Mouse (Mus musculus): ENCODE data around the gene Kif2a. TPM values are rescaled to one million over a fixed set of nuclear protein-coding genes. Genes with fewer than 3 reads are reported as not detected.
A peak's percentile ranks its signal among the peaks of the same experiment; 100 is the strongest.
"Not testable (repeated sequence)": the region's sequence is repeated elsewhere in the genome, so short reads cannot be mapped to it uniquely, and the experiment has no call there.

The Kif2a gene
- polyA plus RNA-seq, 1 experiment from 2014 or later = 23.9 TPM

- Histone ChIP-seq H3K4me2 (ENCODE audit: low read length) (peak overlapping the region; percentile 18; the same call in 1 of the 2 replicates), H3K36me3 (ENCODE audit: control insufficient read depth, insufficient read depth, low read length) (peaks cover 7% of the 10 kb centered on the region), H3K27me3 (ENCODE audit: control insufficient read depth, insufficient read depth, low read length) (no peaks in the 10 kb centered on the region), H3K9ac (ENCODE audit: low read length) (no peak overlapping the region), H3K9me3 (ENCODE audit: control insufficient read depth, low read length) (no peaks in the 10 kb centered on the region), H3K4me3 (ENCODE audit: control insufficient read depth in 1 of 2, insufficient read depth in 1 of 2, low read depth in 1 of 2, low read length in 2 of 2) (no peak overlapping the region), H3K4me1 (ENCODE audit: control insufficient read depth in 2 of 2, insufficient read depth in 2 of 2, low read length in 2 of 2) (peaks cover 0 to 24% of the 10 kb centered on the region in 2 experiments; a peak in 3 of 4 replicates), H3K27ac (replicated peaks in 1 of 2; ENCODE audit: control insufficient read depth in 1 of 2, insufficient read depth in 1 of 2, low read depth in 2 of 2, low read length in 2 of 2) (no peak overlapping the region)
- 48% methylated on average over 2 of the region's 2 CpGs for WGBS
- no peak for ATAC-seq (ENCODE audit: insufficient number of reproducible peaks, insufficient read depth, low FRiP score, low read depth)
Observed at GRCm38 (mm10) chr13:107019443-107019842, 2.5 kb downstream of the Kif2a start.

DNA sequence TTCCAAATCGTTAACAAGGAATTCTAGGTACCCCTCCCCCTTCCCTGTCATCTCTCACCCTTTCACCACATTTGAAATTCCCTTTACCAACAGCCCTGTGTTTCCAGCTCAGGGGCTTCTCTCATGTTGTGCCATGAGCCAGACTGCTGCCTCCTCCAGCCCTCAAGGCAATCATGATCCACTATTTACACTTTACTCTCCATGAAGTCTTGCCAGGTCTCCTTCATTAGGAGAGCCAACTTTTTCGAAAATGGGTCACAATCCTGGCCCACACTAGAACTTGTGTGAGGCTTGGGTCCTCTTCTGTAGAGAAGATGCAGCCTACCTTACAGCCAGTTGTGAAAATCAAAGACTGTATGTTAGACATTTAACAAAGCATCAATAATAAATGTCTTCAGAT is 8.0 kb downstream of the Kif2a start:
- no peak overlapping the region for H3K27ac ChIP-seq (replicated peaks in 1 of 2; ENCODE audit: control insufficient read depth in 1 of 2, insufficient read depth in 1 of 2, low read depth in 2 of 2, low read length in 2 of 2)
- no peaks in the 10 kb centered on the region for H3K9me3 ChIP-seq (ENCODE audit: control insufficient read depth, low read length)
- no peak overlapping the region for H3K4me3 ChIP-seq (ENCODE audit: control insufficient read depth in 1 of 2, insufficient read depth in 1 of 2, low read depth in 1 of 2, low read length in 2 of 2)
- peaks cover 4% of the 10 kb centered on the region for H3K36me3 ChIP-seq (ENCODE audit: control insufficient read depth, insufficient read depth, low read length)
- H3K9ac ChIP-seq (ENCODE audit: low read length) = no peak overlapping the region
- H3K4me2 ChIP-seq (ENCODE audit: low read length) = no peak overlapping the region
- H3K27me3 ChIP-seq (ENCODE audit: control insufficient read depth, insufficient read depth, low read length) = no peaks in the 10 kb centered on the region
- no peak for ATAC-seq (ENCODE audit: insufficient number of reproducible peaks, insufficient read depth, low FRiP score, low read depth)
- WGBS = 45% methylated on average over 2 of the region's 2 CpGs
- peaks cover 2 to 28% of the 10 kb centered on the region in 2 experiments for H3K4me1 ChIP-seq (ENCODE audit: control insufficient read depth in 2 of 2, insufficient read depth in 2 of 2, low read length in 2 of 2)

DNA sequence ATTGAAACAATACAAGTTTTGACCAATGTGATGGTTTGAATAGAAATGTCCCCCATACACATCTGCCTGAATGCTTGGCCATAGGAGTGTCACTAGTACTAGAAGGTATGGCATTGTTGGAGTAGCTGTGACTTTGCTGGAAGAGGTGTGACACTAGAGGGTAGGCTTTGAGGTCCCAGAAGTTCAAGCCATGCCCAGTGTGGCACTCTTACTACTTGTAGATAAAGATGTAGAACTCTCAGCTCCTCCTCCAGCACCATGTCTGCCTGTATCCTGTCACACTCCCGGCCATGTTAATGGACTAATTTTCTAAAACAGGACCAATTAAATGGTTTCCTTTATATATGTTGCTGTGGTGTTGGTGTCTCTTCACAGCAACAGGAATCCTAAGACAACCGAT is 10.3 kb downstream of the Kif2a start:
- Histone ChIP-seq H3K36me3 (ENCODE audit: control insufficient read depth, insufficient read depth, low read length) (no peaks in the 10 kb centered on the region), H3K4me3 (ENCODE audit: control insufficient read depth in 1 of 2, insufficient read depth in 1 of 2, low read depth in 1 of 2, low read length in 2 of 2) (no peak overlapping the region), H3K27ac (replicated peaks in 1 of 2; ENCODE audit: control insufficient read depth in 1 of 2, insufficient read depth in 1 of 2, low read depth in 2 of 2, low read length in 2 of 2) (no peak overlapping the region), H3K9ac (ENCODE audit: low read length) (no peak overlapping the region), H3K27me3 (ENCODE audit: control insufficient read depth, insufficient read depth, low read length) (no peaks in the 10 kb centered on the region), H3K4me1 (ENCODE audit: control insufficient read depth in 2 of 2, insufficient read depth in 2 of 2, low read length in 2 of 2) (peaks cover 2 to 29% of the 10 kb centered on the region in 2 experiments), H3K9me3 (ENCODE audit: control insufficient read depth, low read length) (no peaks in the 10 kb centered on the region), H3K4me2 (ENCODE audit: low read length) (no peak overlapping the region)
- no peak for ATAC-seq (ENCODE audit: insufficient number of reproducible peaks, insufficient read depth, low FRiP score, low read depth)
- WGBS = 74% methylated on average over 2 of the region's 2 CpGs

GRCm38 (mm10) chr13:107008174-107008573 is 13.8 kb downstream of the Kif2a start:
- no peaks in the 10 kb centered on the region for H3K36me3 ChIP-seq (ENCODE audit: control insufficient read depth, insufficient read depth, low read length)
- no peak overlapping the region for H3K4me2 ChIP-seq (ENCODE audit: low read length)
- no peak for ATAC-seq (ENCODE audit: insufficient number of reproducible peaks, insufficient read depth, low FRiP score, low read depth)
- peaks cover 0 to 20% of the 10 kb centered on the region in 2 experiments; a peak in 3 of 4 replicates for H3K4me1 ChIP-seq (ENCODE audit: control insufficient read depth in 2 of 2, insufficient read depth in 2 of 2, low read length in 2 of 2)
- no peaks in the 10 kb centered on the region for H3K27me3 ChIP-seq (ENCODE audit: control insufficient read depth, insufficient read depth, low read length)
- H3K27ac ChIP-seq (replicated peaks in 1 of 2; ENCODE audit: control insufficient read depth in 1 of 2, insufficient read depth in 1 of 2, low read depth in 2 of 2, low read length in 2 of 2) = no peak overlapping the region
- H3K9me3 ChIP-seq (ENCODE audit: control insufficient read depth, low read length) = no peaks in the 10 kb centered on the region
- no peak overlapping the region for H3K9ac ChIP-seq (ENCODE audit: low read length)
- WGBS = 49% methylated on average over 4 of the region's 4 CpGs
- H3K4me3 ChIP-seq (ENCODE audit: control insufficient read depth in 1 of 2, insufficient read depth in 1 of 2, low read depth in 1 of 2, low read length in 2 of 2) = no peak overlapping the region

DNA sequence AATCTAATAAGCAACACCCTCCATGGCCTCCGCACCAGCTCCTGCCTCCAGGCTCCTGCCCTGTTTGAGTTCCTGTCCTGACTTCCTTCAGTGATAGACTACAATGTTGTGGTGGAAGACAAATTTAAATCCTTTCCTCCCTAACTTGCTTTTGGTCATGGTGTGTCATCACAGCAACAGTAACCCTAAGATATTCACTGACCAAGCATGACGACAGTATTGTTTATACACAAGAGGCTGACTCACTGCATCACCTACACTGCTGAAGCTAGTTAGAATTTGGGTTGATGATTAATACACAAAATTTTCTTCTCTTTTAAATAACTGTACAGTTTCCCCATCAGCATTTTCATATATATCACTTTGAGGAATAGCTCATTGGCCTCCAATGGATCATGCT is 18.7 kb downstream of the Kif2a start:
- Histone ChIP-seq H3K9ac (ENCODE audit: low read length) (no peak overlapping the region), H3K27me3 (ENCODE audit: control insufficient read depth, insufficient read depth, low read length) (no peaks in the 10 kb centered on the region), H3K27ac (replicated peaks in 1 of 2; ENCODE audit: control insufficient read depth in 1 of 2, insufficient read depth in 1 of 2, low read depth in 2 of 2, low read length in 2 of 2) (no peak overlapping the region), H3K9me3 (ENCODE audit: control insufficient read depth, low read length) (no peaks in the 10 kb centered on the region), H3K4me1 (ENCODE audit: control insufficient read depth in 2 of 2, insufficient read depth in 2 of 2, low read length in 2 of 2) (peaks cover 0 to 13% of the 10 kb centered on the region in 2 experiments; a peak in 2 of 4 replicates), H3K4me3 (ENCODE audit: control insufficient read depth in 1 of 2, insufficient read depth in 1 of 2, low read depth in 1 of 2, low read length in 2 of 2) (no peak overlapping the region), H3K4me2 (ENCODE audit: low read length) (no peak overlapping the region), H3K36me3 (ENCODE audit: control insufficient read depth, insufficient read depth, low read length) (no peaks in the 10 kb centered on the region)
- ATAC-seq (ENCODE audit: insufficient number of reproducible peaks, insufficient read depth, low FRiP score, low read depth) = no peak
- 77% methylated on average over 2 of the region's 2 CpGs for WGBS

- no peak overlapping the region for H3K4me2 ChIP-seq (ENCODE audit: low read length)
Observed at GRCm38 (mm10) chr13:106998671-106999070, 23.3 kb downstream of the Kif2a start.

DNA sequence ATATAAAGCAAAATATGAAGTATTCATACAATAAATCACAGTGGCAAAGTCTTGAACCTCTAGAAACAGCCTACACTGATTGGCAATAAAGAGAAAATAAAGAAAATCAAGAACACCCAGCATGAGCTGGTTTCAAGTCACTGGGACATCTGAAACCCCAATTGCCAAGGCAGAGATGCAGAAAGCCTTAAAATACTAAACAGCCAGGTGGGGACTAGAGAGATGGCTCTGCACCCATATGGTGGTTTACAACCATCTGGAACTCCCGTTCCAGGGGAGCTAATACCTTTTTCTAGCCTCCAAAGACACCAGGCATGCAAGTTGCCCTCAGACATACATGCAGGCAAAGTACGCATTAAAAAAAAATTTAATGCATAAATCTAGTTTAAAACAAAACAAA is 23.9 kb downstream of the Kif2a start:
- no peaks in the 10 kb centered on the region for H3K9me3 ChIP-seq (ENCODE audit: control insufficient read depth, low read length)
- H3K36me3 ChIP-seq (ENCODE audit: control insufficient read depth, insufficient read depth, low read length) = peaks cover 6% of the 10 kb centered on the region
- H3K9ac ChIP-seq (ENCODE audit: low read length) = no peak overlapping the region
- H3K4me2 ChIP-seq (ENCODE audit: low read length) = no peak overlapping the region
- H3K4me1 ChIP-seq (ENCODE audit: control insufficient read depth in 2 of 2, insufficient read depth in 2 of 2, low read length in 2 of 2) = peaks cover 4 to 31% of the 10 kb centered on the region in 2 experiments
- H3K4me3 ChIP-seq (ENCODE audit: control insufficient read depth in 1 of 2, insufficient read depth in 1 of 2, low read depth in 1 of 2, low read length in 2 of 2) = no peak overlapping the region
- ATAC-seq (ENCODE audit: insufficient number of reproducible peaks, insufficient read depth, low FRiP score, low read depth) = no peak
- WGBS = 92% methylated on average over 2 of the region's 2 CpGs
- no peaks in the 10 kb centered on the region for H3K27me3 ChIP-seq (ENCODE audit: control insufficient read depth, insufficient read depth, low read length)
- no peak overlapping the region for H3K27ac ChIP-seq (replicated peaks in 1 of 2; ENCODE audit: control insufficient read depth in 1 of 2, insufficient read depth in 1 of 2, low read depth in 2 of 2, low read length in 2 of 2)

More at GRCm38 (mm10) chr13:106998671-106999070, 23.3 kb downstream of the Kif2a start:
- no peak overlapping the region for H3K9ac ChIP-seq (ENCODE audit: low read length)
- no peaks in the 10 kb centered on the region; the same call in 1 of the 2 replicates for H3K36me3 ChIP-seq (ENCODE audit: control insufficient read depth, insufficient read depth, low read length)
- H3K27ac ChIP-seq (replicated peaks in 1 of 2; ENCODE audit: control insufficient read depth in 1 of 2, insufficient read depth in 1 of 2, low read depth in 2 of 2, low read length in 2 of 2) = no peak overlapping the region
- no peaks in the 10 kb centered on the region for H3K9me3 ChIP-seq (ENCODE audit: control insufficient read depth, low read length)
- H3K4me3 ChIP-seq (ENCODE audit: control insufficient read depth in 1 of 2, insufficient read depth in 1 of 2, low read depth in 1 of 2, low read length in 2 of 2) = no peak overlapping the region
- WGBS = 61% methylated on average over 5 of the region's 5 CpGs
- ATAC-seq (ENCODE audit: insufficient number of reproducible peaks, insufficient read depth, low FRiP score, low read depth) = no peak
- H3K27me3 ChIP-seq (ENCODE audit: control insufficient read depth, insufficient read depth, low read length) = no peaks in the 10 kb centered on the region
- H3K4me1 ChIP-seq (ENCODE audit: control insufficient read depth in 2 of 2, insufficient read depth in 2 of 2, low read length in 2 of 2) = peaks cover 4 to 31% of the 10 kb centered on the region in 2 experiments

DNA sequence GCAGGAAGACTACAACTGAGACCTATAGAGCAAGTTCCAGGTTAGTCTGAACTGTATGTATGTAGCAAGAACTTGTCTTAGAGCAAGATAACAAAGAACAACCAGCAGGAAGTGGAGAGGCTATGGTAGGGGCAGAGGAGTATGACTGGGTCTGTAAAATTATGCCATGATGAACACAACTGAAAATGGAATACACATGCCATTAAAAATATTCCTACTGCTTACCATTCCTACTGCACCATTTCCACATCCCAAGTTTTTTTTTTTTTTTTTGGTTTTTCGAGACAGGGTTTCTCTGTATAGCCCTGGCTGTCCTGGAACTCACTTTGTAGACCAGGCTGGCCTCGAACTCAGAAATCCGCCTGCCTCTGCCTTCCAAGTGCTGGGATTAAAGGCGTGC is 24.4 kb downstream of the Kif2a start:
- H3K4me2 ChIP-seq (ENCODE audit: low read length); H3K27me3 ChIP-seq (ENCODE audit: control insufficient read depth, insufficient read depth, low read length); H3K4me3 ChIP-seq (ENCODE audit: control insufficient read depth in 1 of 2, insufficient read depth in 1 of 2, low read depth in 1 of 2, low read length in 2 of 2); ATAC-seq (ENCODE audit: insufficient number of reproducible peaks, insufficient read depth, low FRiP score, low read depth); H3K27ac ChIP-seq (replicated peaks in 1 of 2; ENCODE audit: control insufficient read depth in 1 of 2, insufficient read depth in 1 of 2, low read depth in 2 of 2, low read length in 2 of 2); H3K9ac ChIP-seq (ENCODE audit: low read length); H3K9me3 ChIP-seq (ENCODE audit: control insufficient read depth, low read length): not testable (repeated sequence)
- 98% methylated on average over 2 of the region's 4 CpGs for WGBS
- Histone ChIP-seq H3K4me1 (ENCODE audit: control insufficient read depth in 2 of 2, insufficient read depth in 2 of 2, low read length in 2 of 2) (peaks cover 4 to 31% of the 10 kb centered on the region in 2 experiments), H3K36me3 (ENCODE audit: control insufficient read depth, insufficient read depth, low read length) (peaks cover 11% of the 10 kb centered on the region)

All from heart, embryonic 14.5 days (tissue).